In genomic region chr11:103118866-103119265, GRCm38 (mm10) we compare ENCODE assay signal across 1 mouse cellular context.
A peak's percentile ranks its signal among the peaks of the same experiment; 100 is the strongest.
TF ChIP-seq lines count a peak whose summit lies in the region.

No protein-coding gene starts in this region.

TF ChIP-seq in MEL, 35 proteins besides CTCF, POLR2A, EP300 and RAD21:
- TF ChIP-seq USF2 (IDR thresholded peaks at IDR 0.05; ENCODE audit: borderline replicate concordance in 1 of 2, insufficient read depth in 1 of 2, low read depth in 1 of 2, low read length in 2 of 2) (no peak), USF1 (IDR thresholded peaks at IDR 0.05; ENCODE audit: low read depth, low read length) (peak; percentile 66; the same call in 1 of the 2 replicates)
